Mouse (Mus musculus) skeletal muscle tissue, adult 2 months (tissue): Measurements from ENCODE around the gene Me3.
A peak's percentile ranks its signal among the peaks of the same experiment; 100 is the strongest.
"Not testable (repeated sequence)": the region's sequence is repeated elsewhere in the genome, so short reads cannot be mapped to it uniquely, and the experiment has no call there.

Source experiments
- DNase-seq: peaks from one replicate; pipeline ENCODE4 v3.0.0-alpha.2; 2012; ENCODE audit warnings: low read depth, low spot score

The Me3 gene

DNA sequence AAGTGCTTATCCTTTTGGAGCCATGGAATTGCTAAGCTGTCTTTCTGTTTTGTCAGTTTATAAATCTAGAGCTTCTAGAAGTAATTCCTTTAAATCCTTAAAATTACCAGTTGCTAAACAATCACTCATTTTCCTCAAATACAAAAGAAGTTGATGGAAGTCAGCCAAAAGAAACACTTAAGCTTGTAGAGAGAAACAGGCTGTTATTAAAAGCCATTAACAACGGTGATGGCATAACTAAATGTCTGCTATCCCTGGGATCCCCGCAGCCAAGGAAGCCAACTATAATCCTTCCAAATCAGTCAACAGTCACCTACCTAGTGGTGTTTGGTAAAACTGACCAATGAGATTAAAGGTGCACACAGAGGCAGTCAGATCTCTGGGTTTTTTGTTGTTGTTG lies 98.3 kb downstream of the Me3 start:
- DNase-seq = no peak

DNA sequence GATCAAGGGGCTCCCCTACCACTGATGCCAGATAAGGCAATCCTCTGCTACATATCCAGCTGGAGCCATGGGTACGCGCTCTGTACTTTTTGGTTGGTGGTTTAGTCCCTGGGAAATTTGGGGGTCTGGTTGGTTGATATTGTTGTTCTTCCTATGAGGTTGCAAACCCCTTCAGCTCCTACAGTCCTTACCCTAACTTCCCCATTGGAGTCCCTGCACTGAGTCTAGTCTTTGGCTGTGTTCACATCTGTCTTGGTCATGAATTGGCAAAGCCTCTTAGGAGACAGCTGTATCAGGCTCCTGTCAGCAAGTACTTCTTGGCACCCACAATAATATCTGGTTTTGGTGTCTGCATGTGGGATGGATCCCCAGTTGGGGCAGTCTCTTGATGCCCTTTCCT lies 98.9 kb downstream of the Me3 start:
- not testable (repeated sequence) for DNase-seq

DNA sequence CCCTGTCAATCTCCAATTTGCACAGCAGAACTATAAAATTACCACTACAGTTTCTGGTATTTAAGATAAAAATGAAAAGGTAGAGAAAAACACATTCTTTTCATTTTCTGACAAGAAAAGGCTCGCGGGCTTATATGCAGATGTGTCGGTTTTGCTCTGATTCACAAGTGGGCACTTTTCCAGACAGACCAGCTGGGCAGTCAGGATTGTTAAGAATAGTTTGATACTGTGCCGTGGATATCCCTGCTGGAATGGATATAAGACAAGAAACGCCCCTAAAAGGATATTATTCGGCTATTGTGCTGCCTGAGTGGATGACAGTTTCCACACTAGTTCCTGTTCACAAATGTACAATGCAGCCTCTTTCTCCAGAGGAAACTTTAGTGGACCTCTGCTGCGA lies 116.2 kb downstream of the Me3 start:
- DNase-seq = no peak

DNA sequence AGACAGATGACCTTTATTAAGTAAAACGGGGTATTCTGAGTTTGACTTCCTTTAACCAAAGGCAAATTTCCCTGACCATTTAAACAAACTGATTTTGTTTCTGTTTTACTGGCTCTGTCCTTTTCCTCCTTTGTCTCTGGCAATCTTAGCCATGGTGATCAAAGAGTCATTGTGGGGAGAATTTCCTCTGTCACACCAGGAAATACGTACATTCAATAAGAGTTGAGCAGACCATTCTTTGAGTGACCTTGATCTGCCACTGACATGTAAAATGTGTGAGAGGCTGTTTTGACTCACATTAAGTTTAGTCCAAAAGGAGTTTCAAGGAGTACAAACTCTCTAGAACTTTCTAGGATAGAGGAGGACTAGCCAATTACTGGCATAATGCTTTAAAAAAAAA lies 117.0 kb downstream of the Me3 start:
- no peak for DNase-seq

DNA sequence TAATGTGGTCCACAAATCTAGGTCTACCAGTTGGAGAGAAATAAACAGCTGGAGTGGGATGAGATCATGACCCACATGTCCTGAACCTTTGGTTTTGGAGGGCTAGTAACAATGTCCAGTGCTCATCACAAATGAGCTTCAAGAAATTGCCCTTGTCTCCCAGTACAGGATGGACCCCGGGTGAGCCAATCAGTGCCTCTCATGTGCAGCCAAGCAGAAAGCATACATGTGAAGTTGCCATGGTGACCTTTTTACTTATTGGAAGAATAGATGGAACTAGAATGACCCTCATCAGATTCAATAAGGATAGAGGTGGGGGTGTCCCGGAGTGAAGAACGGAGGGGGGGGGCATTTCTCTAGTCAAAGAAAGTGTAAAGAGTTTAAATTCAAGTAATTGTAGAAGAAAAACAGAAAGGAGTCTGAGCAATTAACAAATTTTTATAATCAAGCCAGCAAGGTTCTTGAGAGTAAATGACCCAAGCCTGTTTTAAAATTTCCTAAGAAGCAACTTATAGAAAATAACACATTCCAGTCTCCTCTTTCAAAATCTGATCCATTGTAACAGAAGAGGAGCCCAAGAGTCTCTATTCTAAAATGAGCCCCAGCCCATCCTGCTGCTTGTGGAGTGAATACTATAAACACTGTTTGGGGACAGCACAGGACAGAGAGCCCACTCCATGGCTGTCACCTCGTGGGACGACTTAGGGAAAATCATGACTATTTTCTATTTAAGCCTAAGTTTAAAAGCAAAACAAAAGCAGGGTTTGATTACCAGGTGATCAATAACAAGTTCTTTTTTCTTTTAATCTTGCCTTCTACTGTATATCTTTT lies 134.7 kb downstream of the Me3 start:
- no peak for DNase-seq

DNA sequence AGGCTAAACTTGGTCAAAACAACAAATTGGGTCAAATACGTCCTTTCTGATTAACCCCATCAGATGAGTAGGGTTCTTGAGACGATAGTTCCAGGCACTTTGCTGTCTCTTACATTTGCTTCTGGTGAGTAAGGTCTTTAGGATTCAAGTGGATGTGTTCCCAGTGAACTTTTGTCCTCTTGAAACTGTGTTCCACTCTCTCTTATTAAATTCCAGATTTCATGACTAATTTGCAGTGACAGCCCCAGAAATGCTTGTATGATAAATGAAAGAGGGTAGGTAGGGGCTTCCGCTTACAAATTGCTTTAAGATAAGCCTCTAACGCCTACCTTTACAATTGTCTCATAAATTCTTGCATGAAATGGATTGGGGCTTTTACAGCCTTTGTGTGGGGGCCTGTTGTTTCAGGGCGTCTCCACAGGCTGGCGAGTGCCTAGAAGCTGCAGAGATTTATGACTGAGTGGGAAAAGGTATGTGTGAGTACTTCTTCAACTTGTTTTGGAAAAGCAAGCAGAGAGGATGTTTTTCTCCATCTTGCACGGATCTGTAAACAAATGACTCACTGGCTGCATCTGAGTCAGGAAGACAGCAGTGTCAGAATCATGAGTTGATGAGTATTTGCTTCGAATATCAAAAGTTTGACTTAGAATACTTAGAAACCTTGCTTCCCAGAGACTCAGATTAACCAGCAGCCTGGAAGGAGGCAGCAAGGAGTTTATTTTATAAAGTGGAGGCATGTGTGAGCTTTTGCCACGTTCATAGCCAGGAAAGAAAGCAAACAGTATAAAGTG lies 137.1 kb downstream of the Me3 start:
- DNase-seq = no peak

DNA sequence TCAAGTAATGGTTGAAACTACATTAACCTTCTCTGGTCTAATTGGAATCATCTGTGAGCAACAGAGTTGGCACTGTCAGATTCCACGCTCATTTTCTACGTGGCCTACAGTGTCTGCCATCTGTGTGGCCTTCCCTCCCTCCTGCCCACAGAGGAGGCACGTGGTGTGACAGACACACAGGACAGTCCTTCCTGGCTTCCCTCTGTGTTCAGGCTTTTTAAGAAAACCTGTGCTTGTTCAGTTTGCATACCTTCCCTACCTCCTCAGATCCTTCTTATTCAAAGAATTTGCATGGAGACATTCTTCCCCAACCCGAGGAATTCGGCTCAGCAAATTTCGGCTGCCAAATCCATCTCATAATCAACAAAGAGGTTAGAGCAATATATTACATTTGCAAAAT lies 137.8 kb downstream of the Me3 start:
- DNase-seq = no peak

DNA sequence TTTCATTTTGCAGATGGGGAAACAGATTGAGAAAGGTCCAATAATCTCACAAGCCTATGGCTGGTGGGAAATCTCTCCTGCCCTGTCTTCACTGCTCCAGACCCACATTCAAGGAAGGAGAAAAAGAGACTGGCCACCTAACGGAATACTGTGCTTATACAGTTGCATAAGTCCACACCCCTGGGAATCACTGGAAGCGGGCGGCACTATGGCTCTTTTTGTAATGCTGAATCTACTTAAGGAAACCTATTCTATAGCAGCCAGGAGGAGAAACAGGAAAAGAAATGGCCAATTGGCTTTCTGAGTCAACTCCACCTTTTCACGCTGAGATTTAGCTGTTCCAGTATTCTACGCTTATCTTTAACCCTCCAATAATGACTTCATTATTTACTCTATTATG lies 140.7 kb downstream of the Me3 start:
- DNase-seq = no peak

DNA sequence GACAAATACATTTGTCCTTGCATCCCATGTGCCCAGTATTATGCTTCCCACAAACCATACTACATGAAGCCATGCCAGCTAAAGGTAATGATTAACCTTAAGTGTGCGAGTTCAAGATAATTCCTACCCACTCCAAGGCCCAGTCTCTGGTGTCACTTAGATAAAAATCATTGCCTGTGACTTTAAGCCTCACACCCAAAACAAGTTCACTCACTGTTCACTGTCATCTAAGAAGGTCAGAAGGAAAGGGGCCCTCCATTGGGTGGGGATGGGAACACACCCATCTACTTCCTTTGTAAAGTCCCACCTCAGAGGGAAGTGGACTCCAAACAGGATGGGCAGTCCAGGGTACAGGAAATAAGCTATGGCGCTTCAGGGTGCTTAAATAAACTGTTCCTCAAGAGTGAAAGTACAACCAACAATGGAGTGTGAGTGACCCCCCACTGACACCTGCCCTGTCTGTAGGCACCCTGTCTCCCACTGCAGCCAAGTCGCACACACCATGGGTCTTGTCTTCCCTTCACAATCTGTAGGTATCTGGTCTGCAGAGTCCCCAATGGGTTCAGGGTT lies 141.2 kb downstream of the Me3 start:
- no peak for DNase-seq

DNA sequence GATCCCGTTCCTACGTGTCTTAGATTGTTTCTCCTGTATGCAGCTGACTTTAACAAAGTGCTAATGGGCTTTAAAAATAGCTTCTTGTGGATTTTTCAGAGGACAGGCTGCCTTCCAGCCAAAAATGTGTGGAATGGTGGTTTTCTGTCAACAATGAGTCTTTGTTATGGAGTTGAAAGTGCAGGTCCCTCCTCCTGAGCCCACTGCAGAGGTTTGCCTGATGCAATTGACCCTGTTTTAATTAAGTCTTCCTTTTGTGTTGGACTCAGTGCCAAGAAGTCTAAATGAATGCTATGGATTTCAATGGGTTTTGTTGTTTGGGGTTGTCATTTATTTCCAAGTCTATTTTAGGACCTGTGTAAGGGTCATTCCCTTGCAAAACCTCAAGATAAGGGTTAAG lies 141.7 kb downstream of the Me3 start:
- no peak for DNase-seq

DNA sequence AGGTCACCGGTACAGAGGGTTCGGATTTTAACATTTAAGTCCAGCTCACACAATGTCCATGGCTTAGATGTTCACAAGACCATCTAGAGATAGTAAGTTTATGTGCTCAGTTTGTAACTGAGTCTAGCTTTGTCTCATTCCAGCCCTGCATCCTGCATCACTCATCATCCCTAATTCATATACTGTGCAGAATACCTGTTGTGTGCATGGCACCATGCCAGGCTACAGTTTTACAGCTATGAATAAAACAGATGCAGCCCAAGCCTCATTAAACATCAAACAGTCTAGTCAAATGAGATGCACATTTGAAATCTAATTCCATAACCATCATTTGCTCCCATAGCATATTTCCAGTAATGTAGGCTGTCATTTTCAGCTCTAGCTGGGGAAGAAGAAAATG lies 143.7 kb downstream of the Me3 start:
- no peak for DNase-seq

DNA sequence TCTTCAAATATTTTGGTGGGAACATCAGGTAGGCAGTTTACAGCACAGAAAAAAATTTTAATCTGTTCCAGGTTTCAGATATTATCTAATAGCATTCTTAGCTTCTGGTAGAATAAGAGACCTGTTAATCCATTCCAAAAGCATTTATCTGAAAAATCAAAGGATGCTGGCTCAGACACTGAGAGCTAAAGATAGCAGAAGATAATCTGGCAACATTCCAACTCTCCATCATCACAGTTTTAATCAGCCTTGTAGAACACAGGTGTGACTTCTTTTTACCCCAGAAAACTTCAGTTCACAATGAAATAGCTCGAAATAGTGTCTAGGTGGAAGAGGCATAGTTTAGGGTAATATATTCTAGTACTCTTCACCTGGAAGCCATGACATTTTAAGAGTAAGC lies 149.2 kb downstream of the Me3 start:
- DNase-seq = no peak

DNA sequence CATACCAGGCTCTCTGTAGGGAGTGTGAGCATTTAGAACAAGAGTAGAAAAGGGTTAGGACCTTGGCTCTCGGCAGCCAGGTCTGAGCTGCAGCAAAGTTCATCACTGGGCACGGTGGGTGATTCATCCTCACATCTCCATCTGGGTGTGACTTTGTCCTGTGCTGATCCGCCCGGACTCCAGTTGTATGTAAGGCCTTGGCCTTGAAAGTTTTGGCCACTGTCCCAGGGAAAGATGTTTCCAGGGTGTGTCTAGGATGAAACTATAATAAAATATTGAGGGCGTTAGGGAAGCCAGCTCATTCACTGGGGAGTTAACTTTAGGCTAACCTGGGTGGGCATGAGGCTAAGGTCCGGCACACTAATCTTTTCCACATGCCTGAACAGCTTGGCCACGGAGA lies 155.5 kb downstream of the Me3 start:
- DNase-seq = peak; percentile 51

DNA sequence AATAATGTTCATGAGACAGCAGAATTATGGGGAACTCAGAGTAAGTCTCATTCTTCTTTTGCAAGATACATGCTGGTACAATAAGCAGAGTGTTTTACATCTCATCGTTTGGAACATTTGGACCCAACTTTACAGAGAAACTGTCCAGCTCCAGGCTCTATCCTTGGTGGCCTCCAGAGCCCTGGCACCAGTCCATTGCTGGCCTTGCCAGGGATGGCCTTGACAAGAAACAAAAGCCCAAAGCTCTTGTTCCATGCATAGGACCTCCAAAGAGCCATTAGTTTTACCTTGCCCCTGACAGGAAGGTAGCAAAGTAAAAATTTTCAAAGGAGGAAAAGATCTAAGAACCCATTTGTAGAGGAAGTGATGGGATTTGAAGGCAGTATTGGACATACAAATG lies 160.4 kb downstream of the Me3 start:
- no peak for DNase-seq

DNA sequence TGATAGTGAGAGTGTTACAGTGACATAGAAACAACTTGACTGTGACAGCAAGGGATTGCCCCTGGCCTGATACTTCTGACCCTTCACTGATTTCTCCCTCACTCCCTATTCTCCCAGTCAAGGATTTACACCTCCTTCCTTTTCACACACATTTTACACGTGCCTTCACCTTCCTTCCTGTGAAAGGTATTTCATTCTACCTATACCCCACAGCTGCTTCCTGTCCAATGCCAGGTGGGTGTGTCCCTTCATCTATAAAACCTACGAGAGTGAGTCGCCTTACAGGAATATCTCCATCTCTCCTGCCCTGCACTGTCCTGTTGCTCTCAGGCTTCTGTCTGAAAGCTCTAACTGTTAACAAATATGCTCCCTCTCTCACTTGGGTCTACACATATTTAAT lies 163.2 kb downstream of the Me3 start:
- no peak for DNase-seq

DNA sequence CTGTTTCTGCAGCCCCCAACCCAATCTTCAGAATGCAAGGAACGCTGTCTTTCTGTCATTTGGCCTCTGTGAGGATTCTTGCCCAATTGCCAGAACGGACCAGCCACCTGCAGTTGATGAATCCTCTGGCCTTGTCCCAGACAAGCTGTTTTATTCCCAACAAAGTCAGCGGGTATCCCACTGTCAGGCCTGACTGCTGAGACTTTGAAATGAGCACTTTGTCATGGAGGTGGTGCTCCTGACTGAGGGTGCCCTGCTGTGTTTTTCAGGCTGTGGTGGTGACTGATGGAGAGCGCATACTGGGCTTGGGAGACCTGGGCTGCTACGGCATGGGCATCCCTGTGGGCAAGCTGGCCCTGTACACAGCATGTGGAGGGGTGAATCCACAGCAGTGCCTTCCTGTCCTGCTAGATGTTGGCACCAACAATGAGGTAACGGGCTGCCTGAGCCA lies 164.2 kb downstream of the Me3 start:
- no peak for DNase-seq

DNA sequence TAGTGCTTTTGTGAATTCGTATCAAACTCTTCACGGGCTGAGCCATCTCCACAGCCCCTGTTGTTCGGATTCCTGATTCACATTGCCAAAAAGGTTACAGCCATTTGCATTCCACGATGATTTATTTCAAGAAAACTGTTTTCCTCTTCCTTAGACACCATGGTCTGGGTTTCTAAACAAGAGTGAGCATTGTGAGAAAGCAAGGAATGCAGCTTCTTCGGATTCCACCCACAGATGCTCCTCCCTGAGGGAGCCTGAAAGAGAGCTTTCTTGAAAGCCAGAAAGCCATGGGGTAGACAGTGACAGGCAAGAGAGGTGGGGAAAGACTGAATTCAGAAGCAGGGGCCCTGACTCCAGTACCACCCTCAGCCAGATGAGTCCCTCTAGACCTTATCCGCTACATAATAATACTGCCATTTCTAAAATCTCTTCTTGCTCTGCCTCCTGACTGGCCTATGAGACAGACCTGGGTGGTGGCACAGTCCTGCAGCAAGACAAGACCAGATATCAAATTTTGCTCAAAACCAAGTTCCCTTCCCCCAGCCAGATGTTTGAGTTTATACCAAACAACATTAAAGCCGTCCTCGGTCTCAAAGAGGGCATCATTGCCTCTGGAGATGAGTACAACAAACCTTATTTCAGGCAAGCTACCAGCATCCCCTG lies 166.3 kb downstream of the Me3 start:
- no peak for DNase-seq

DNA sequence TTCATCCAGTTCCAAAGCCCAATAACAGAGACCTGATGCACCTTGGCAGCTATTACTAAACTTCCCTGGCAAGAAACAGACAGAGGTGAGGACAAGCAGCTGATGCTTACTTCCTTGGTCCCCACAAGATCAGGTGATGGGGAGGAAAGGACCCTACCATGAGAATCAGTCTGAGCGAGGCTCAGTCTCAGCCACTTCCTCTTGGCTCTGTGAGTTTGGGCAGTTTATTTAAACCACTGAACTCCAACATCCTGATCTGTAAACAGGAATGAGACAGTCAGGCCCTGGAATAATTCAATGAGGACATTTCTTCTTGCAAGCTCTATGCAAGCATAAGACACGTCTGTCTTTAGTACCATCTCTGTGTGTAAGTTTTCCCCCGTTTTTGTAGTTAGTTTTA lies 170.3 kb downstream of the Me3 start:
- DNase-seq = no peak

DNA sequence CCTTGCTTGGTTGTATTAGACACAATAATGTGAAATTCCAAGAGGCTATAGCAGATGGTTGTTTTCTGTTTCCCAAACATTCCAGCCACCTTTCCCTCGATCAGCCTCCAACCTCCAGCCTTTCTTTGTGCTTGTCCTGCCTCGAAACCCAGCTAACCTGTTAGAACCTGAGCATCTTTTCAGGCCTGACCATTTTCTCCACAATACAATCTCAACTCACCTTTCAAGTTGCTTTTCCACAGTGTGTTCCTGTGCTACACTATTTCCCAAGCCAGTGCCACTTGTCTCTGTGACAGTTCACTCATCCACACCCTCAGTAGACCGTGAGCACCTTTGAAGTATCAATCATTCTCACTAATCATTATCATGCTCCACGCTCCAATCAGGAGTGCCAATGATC lies 171.8 kb downstream of the Me3 start:
- no peak for DNase-seq

DNA sequence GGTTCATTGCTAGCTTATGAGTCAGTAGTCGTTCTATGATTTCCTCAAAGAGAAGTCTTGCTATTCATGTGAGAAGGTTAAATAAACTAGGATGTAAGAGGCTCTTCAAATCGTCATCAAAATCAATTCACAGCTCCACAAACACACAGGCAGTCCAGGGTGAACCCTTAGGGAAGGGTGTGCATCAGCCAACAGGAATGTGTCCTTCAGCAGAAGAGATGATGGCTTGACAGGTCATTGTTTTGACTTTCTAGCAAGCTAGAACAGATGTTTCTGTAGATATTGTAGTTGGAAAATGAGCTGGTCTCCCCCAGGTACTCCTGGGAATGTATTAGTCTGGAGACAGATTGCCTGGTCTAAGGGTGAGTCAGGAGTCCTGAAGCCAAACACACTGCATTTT lies 177.2 kb downstream of the Me3 start:
- no peak for DNase-seq

DNA sequence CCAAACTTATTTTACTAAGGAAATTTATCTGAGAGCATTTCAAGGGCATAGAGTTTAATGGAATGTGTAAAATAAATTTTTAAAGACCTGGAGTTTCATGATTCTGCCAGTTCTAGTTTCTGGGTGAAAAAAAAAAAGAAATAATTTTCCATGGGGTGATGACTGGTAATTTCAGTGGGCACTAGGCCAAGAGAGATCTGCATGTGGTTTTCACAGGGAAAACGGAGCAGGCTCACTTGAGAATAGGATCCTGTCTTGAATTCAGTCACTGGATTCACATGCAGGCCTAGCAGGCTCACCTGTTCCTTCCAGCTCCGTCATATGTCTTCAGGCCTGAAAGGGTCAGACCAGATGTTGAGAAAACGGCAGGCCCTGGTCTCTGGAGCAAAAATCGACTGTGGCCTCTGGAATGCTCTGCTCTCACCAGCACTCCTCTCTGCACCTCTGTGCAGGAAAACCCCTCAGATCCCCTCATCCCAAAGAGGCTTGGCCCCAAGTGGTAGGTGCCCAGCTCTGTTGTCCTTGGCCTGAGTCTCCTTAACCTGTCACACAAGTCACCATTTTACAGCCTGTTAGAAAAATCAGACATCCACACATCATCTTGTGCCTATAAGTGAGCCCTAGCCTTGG lies 196.4 kb downstream of the Me3 start:
- no peak for DNase-seq

DNA sequence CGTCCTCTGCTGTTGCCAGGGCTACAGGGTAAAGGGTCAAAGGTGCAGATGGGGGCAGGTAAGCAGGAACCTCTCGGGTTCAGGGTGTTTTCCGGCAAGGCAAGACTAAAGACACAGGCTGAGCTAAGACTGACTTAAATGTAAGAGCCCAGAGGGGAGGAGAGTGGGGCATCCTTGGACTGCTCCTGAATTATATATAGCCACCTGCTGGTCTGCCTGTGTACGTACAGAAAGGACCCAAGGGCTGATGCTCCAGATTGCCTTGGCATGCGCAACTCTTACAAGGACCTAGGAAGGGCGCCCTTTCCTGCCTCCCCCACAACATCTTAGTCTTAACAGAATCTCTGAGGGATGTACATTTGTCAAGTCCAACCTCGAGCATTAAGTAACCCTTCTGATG lies 197.0 kb downstream of the Me3 start:
- DNase-seq = no peak
